Mouse (Mus musculus): ENCODE measurements around the gene Ly6g.
"Not testable (repeated sequence)": the region's sequence is repeated elsewhere in the genome, so short reads cannot be mapped to it uniquely, and the experiment has no call there.

The Ly6g gene

GRCm38 (mm10) chr15:75154940-75155339 lies at the start of gene Ly6g:
Gene Ly6g (plus strand): TSS chr15:75155240.
- no peak for DNase-seq

- DNase-seq, result not testable (repeated sequence)
Observed at GRCm38 (mm10) chr15:75110424-75110823, 44.6 kb upstream of the Ly6g start.

- not testable (repeated sequence) for DNase-seq
Observed at GRCm38 (mm10) chr15:75111861-75112630, 43.0 kb upstream of the Ly6g start, which contains the start of gene Ly6c2. Gene Ly6c2 (minus strand): TSS chr15:75111970.

- no peak for DNase-seq
Observed at GRCm38 (mm10) chr15:75116525-75116924, 38.5 kb upstream of the Ly6g start.

- not testable (repeated sequence) for DNase-seq
Observed at GRCm38 (mm10) chr15:75117481-75117880, 37.6 kb upstream of the Ly6g start.

GRCm38 (mm10) chr15:75118742-75119141 lies 36.3 kb upstream of the Ly6g start:
- peak; percentile 16 to 28 for DNase-seq

GRCm38 (mm10) chr15:75120066-75120465 lies 35.0 kb upstream of the Ly6g start:
- DNase-seq, result peak; percentile 2 to 4

GRCm38 (mm10) chr15:75132346-75132745 lies 22.7 kb upstream of the Ly6g start:
- DNase-seq, result not testable (repeated sequence)

GRCm38 (mm10) chr15:75135090-75135783 lies 19.8 kb upstream of the Ly6g start:
- not testable (repeated sequence) for DNase-seq

- not testable (repeated sequence) for DNase-seq
Observed at GRCm38 (mm10) chr15:75137739-75138138, 17.3 kb upstream of the Ly6g start.

- peak in 1 of 2 experiments; percentile 4 for DNase-seq
Observed at GRCm38 (mm10) chr15:75141812-75142360, 13.2 kb upstream of the Ly6g start.

- DNase-seq, result peak; percentile 5
Observed at GRCm38 (mm10) chr15:75143735-75144134, 11.3 kb upstream of the Ly6g start.

- no peak for DNase-seq
Observed at GRCm38 (mm10) chr15:75153087-75153486, 2.0 kb upstream of the Ly6g start.

GRCm38 (mm10) chr15:75157646-75158045 lies 2.6 kb downstream of the Ly6g start:
- no peak for DNase-seq

- DNase-seq, result peak; percentile 15 to 32
Observed at GRCm38 (mm10) chr15:75175506-75175905, 20.5 kb downstream of the Ly6g start.

GRCm38 (mm10) chr15:75186291-75186690 lies 31.3 kb downstream of the Ly6g start:
- no peak for DNase-seq

- peak; percentile 1 to 2 for DNase-seq
Observed at GRCm38 (mm10) chr15:75189116-75189515, 34.1 kb downstream of the Ly6g start.

GRCm38 (mm10) chr15:75190560-75190959 lies 35.5 kb downstream of the Ly6g start:
- DNase-seq, result peak in 1 of 2 experiments; percentile 3

Measured in cerebellum, adult 18-20 months (tissue).